Mouse (Mus musculus): ENCODE data around the gene Dhh.

The Dhh gene

GRCm38 (mm10) chr15:98849165-98849564 is 49.2 kb downstream of the Dhh start:
- no peak for DNase-seq

GRCm38 (mm10) chr15:98846140-98846539 is 52.2 kb downstream of the Dhh start:
- no peak for DNase-seq

GRCm38 (mm10) chr15:98845149-98845548 is 53.2 kb downstream of the Dhh start:
- no peak for DNase-seq

GRCm38 (mm10) chr15:98843595-98844223 is 54.6 kb downstream of the Dhh start:
- no peak for DNase-seq

All from kidney, adult 18-20 months (tissue).